Mouse (Mus musculus) embryonic stem cell, embryonic (primary cell): ENCODE measurements at regions not wholly inside any gene's neighbourhood (a gene's known extent, or its start where the extent isn't known, plus 50 kb on each side); places are given as distances from the start of the nearest gene placed in this dataset.

ENCODE experiments used
- CTCF ChIA-PET, 4 experiments: fragments of 300-600 bp in 2 of 4; fragments of 350-600 bp in 2 of 4; sonication (Branson Sonifier 250); formaldehyde crosslinking; loops; one replicate each; lab custom pipeline; 2022; ENCODE audit warnings: inconsistent platforms in 2 of 4; lab: Charles Lee
- POLR2A ChIA-PET, 4 experiments: fragments of 300-600 bp in 2 of 4; fragments of 350-600 bp in 2 of 4; sonication (Branson Sonifier 250); formaldehyde crosslinking; loops; one replicate each; lab custom pipeline; 2022; ENCODE audit warnings: antibody characterized with exemption in 4 of 4, inconsistent platforms in 1 of 4; lab: Charles Lee

- ChIA-PET CTCF (interaction anchor here in 1 of 4 experiments (0.8 kb wide), 1 partner anchor 173 kb away, joined by 3 read pairs; no protein-coding TSS in a partner anchor), POLR2A (no interaction called here)
These were observed 883.0 kb upstream of the Arrdc3 start for GRCm38 (mm10) chr13:80000214-80000613.

- ChIA-PET POLR2A (no interaction called here), CTCF (no interaction called here)
These were observed 882.5 kb upstream of the Arrdc3 start for GRCm38 (mm10) chr13:80000693-80001092.
